Mouse (Mus musculus) CH12.LX (cell line): Measurements from ENCODE around the gene Unc13b.

Source experiments
- USF1 ChIP-seq: IDR thresholded peaks from 2 replicates; pipeline ENCODE4 v1.6.1; 2014; ENCODE audit warnings: low read depth, mild to moderate bottlenecking, inconsistent platforms, low read length, improper control_type of control experiment
- ZMIZ1 ChIP-seq: IDR thresholded peaks from 2 replicates; pipeline ENCODE4 v1.6.1; 2012; ENCODE audit warnings: low read depth, mild to moderate bottlenecking, inconsistent platforms, low read length, improper control_type of control experiment

DNA sequence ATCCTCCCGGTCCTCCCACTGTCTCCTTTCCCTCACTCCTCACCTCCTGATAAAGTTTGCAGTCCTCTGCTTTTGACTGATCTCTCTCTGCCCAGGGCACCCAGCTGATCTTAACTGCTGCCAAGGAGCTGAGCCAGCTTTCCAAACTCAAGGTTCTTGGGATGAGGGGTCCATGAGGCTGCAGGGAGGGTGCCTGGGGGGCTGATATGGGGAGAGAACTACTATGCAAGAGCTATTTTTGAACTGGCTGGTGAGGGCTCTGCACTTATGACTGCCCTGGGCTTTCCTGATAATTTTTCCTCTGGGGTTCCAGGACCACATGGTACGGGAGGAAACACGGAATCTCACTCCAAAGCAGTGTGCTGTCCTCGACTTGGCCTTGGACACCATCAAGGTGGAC is 199.8 kb downstream of the Unc13b start:
- no peak for TF ChIP-seq USF1
- TF ChIP-seq ZMIZ1: no peak
